ENCODE assay signal across 12 mouse cellular contexts in the genomic region with DNA sequence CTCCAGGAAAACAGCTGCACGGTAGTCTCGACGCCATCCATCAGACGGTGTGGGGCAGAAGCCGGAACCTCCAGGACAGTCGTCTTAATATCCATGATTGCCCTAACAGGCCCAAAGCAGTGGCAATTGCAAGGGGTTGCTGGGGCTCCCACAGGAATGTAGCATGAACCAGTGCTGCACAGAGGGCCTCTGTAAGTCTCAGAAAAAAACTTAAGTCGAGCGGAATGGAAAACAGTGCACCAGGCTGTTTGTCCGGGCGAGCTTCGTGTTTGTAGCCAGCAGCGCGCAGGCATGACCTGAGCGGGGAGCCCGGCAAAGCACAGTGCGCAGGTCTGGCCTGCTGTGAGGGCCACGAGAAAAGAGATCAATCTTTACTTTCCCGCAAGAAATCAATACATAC. TPM values are rescaled to one million over a fixed set of nuclear protein-coding genes. Genes with fewer than 3 reads are reported as not detected.
A peak's percentile ranks its signal among the peaks of the same experiment; 100 is the strongest.
DNase-seq lines count a peak whose midpoint lies in the region; ATAC-seq and TF ChIP-seq lines count a peak whose summit lies in the region.
"Had no signal": no experiment of that assay in that cellular context is flagged by ENCODE, and none has a peak within 500 bp of the region (broad histone marks: within the 10 kb centered on the region; RNA-seq: fewer than 3 reads in every experiment).

No protein-coding gene starts in this region.

- no peak for TF ChIP-seq POLR2A in lung, adult 2 months (IDR thresholded peaks at IDR 0.05; ENCODE audit: borderline replicate concordance, extremely low read depth, low read depth, low read length)

- ATAC-seq in lung, embryonic 14.5 days (ENCODE audit: insufficient read depth): no peak
- peak; percentile 79 for ATAC-seq in forebrain, embryonic 15.5 days (replicated peaks)
- ATAC-seq in limb, embryonic 15.5 days (ENCODE audit: insufficient number of reproducible peaks, low FRiP score, low TSS enrichment, low read depth): 0 out of 2 replicates have a peak, but pooled peaks have one; percentile 30

- no peaks in the 10 kb centered on the region; the same call in 1 of the 2 replicates for H3K4me1 ChIP-seq in lung, embryonic 14.5 days (ENCODE audit: insufficient read depth)
- no peaks in the 10 kb centered on the region for H3K4me1 ChIP-seq in lung, adult 2 months (ENCODE audit: control insufficient read depth, insufficient read depth, low read length)
- peaks cover 8% of the 10 kb centered on the region; the same call in 1 of the 2 replicates for H3K4me1 ChIP-seq in forebrain, embryonic 15.5 days
- H3K4me1 ChIP-seq in limb, embryonic 15.5 days: 0 out of 2 replicates have a peak, but pooled peaks cover 3% of the 10 kb centered on the region

- H3K27ac ChIP-seq in lung, embryonic 14.5 days (ENCODE audit: low read depth): no peak overlapping the region
- no peak overlapping the region for H3K27ac ChIP-seq in forebrain, embryonic 15.5 days (replicated peaks)
- no peak overlapping the region for H3K27ac ChIP-seq in limb, embryonic 15.5 days
- H3K27ac ChIP-seq: heart, embryonic 13.5 days; kidney, postnatal 0 days; liver, embryonic 13.5 days had no signal

- H3K4me3 ChIP-seq in lung, embryonic 14.5 days (ENCODE audit: low read depth, low read length): no peak overlapping the region
- H3K4me3 ChIP-seq in lung, adult 2 months (replicated peaks; ENCODE audit: extremely low read depth, low read depth, low read length): no peak overlapping the region
- no peak overlapping the region for H3K4me3 ChIP-seq in forebrain, embryonic 15.5 days
- no peak overlapping the region for H3K4me3 ChIP-seq in limb, embryonic 15.5 days
- H3K4me3 ChIP-seq: heart, embryonic 13.5 days; liver, embryonic 13.5 days had no signal

- H3K9ac ChIP-seq in lung, embryonic 14.5 days: no peak overlapping the region
- H3K9ac ChIP-seq in forebrain, embryonic 15.5 days (replicated peaks): no peak overlapping the region
- H3K9ac ChIP-seq in limb, embryonic 15.5 days: no peak overlapping the region
- H3K9ac ChIP-seq: heart, embryonic 13.5 days; liver, embryonic 13.5 days had no signal

- no peak overlapping the region for H3K4me2 ChIP-seq in lung, embryonic 14.5 days
- no peak overlapping the region for H3K4me2 ChIP-seq in forebrain, embryonic 15.5 days (replicated peaks)
- H3K4me2 ChIP-seq in limb, embryonic 15.5 days: no peak overlapping the region
- H3K4me2 ChIP-seq: heart, embryonic 13.5 days; liver, embryonic 13.5 days had no signal

- DNase-seq in lung, embryonic 14.5 days: peak; percentile 7
- DNase-seq in lung, adult 2 months: no peak
- DNase-seq in gastrocnemius, postnatal 10 days: no peak
- no peak for DNase-seq in urinary bladder, postnatal 25 days (ENCODE audit: low spot score)
- DNase-seq in spleen, postnatal 10 days (ENCODE audit: low spot score in 2 of 2): no peak
- no peak for DNase-seq in heart, postnatal 14 days
- DNase-seq: liver, embryonic 13.5 days had no signal

- no peaks in the 10 kb centered on the region for H3K36me3 ChIP-seq in lung, embryonic 14.5 days (ENCODE audit: insufficient read depth)
- no peaks in the 10 kb centered on the region for H3K36me3 ChIP-seq in forebrain, embryonic 15.5 days
- no peaks in the 10 kb centered on the region for H3K36me3 ChIP-seq in limb, embryonic 15.5 days
- H3K36me3 ChIP-seq: heart, embryonic 13.5 days; liver, embryonic 13.5 days had no signal

- no peaks in the 10 kb centered on the region for H3K27me3 ChIP-seq in lung, embryonic 14.5 days (ENCODE audit: insufficient read depth, low read length)
- no peaks in the 10 kb centered on the region for H3K27me3 ChIP-seq in forebrain, embryonic 15.5 days
- H3K27me3 ChIP-seq in limb, embryonic 15.5 days: no peaks in the 10 kb centered on the region

- H3K9me3 ChIP-seq in lung, embryonic 14.5 days (ENCODE audit: low read depth, low read length): no peaks in the 10 kb centered on the region
- H3K9me3 ChIP-seq in forebrain, embryonic 15.5 days: no peaks in the 10 kb centered on the region
- no peaks in the 10 kb centered on the region for H3K9me3 ChIP-seq in limb, embryonic 15.5 days
- H3K9me3 ChIP-seq: heart, embryonic 13.5 days; liver, embryonic 13.5 days had no signal

- intact Hi-C loops in heart, postnatal 14 days (cut with DNase I): no loop called here

- TF ChIP-seq CTCF in lung, embryonic 14.5 days (IDR thresholded peaks at IDR 0.05; ENCODE audit: low read depth): no peak
- TF ChIP-seq CTCF in lung, adult 2 months (IDR thresholded peaks at IDR 0.05; ENCODE audit: insufficient read depth, low read length): no peak

- WGBS in lung, embryonic 14.5 days: 56% methylated on average over 18 of the region's 18 CpGs
- WGBS in lung, adult 2 months: 74% methylated on average over 18 of the region's 18 CpGs
- WGBS in forebrain, embryonic 15.5 days: 60% methylated on average over 18 of the region's 18 CpGs
- 47% methylated on average over 18 of the region's 18 CpGs for WGBS in limb, embryonic 15.5 days

RNA-seq across cellular contexts. Expression of a gene that starts 31.4 kb away (rescaled TPM):
- not detected in 2 replicates for polyA plus RNA-seq in lung, embryonic 14.5 days (2014; fragmentation: Nextera tagmentation; extraction: Ambion mirVana)
- polyA plus RNA-seq in lung, adult 2 months (2012; rRNA removed): not detected in 2 replicates
- polyA plus RNA-seq in forebrain, embryonic 15.5 days (2015; fragmentation: Nextera tagmentation; extraction: Ambion mirVana): 0.18 and 0.34 TPM in 2 replicates
- 0.13 TPM in 1 of 2 replicates, not detected in the other for polyA plus RNA-seq in limb, embryonic 15.5 days (2015; fragmentation: Nextera tagmentation; extraction: Ambion mirVana)
- total RNA-seq in gastrocnemius, postnatal 10 days (2021): not detected
- total RNA-seq in heart, postnatal 14 days (2021): not detected
- total RNA-seq: megakaryocyte-erythroid progenitor cell, adult 5-6 weeks had no signal
- polyA plus RNA-seq: kidney, postnatal 0 days; liver, embryonic 13.5 days had no signal
